Mouse (Mus musculus): ENCODE data around the gene Adcy1.
"Not testable (repeated sequence)": the region's sequence is repeated elsewhere in the genome, so short reads cannot be mapped to it uniquely, and the experiment has no call there.

The Adcy1 gene

GRCm38 (mm10) chr11:7193134-7193533, 129.8 kb downstream of the Adcy1 start:
- DNase-seq: no peak

GRCm38 (mm10) chr11:7194432-7195311, 131.4 kb downstream of the Adcy1 start:
- DNase-seq: no peak

GRCm38 (mm10) chr11:7195312-7195685, 132.0 kb downstream of the Adcy1 start:
- DNase-seq: no peak

- DNase-seq: no peak
These were observed 134.2 kb downstream of the Adcy1 start, which contains the start of gene Igfbp1 for GRCm38 (mm10) chr11:7197491-7197941. Gene Igfbp1, plus strand, starts transcription at chr11:7197782.

- no peak for DNase-seq
These were observed 134.7 kb downstream of the Adcy1 start for GRCm38 (mm10) chr11:7198006-7198405.

- no peak for DNase-seq
These were observed 135.4 kb downstream of the Adcy1 start for GRCm38 (mm10) chr11:7198481-7199256.

- peak; percentile 60 for DNase-seq
These were observed 136.6 kb downstream of the Adcy1 start for GRCm38 (mm10) chr11:7199736-7200392.

GRCm38 (mm10) chr11:7200393-7200783, 137.1 kb downstream of the Adcy1 start:
- DNase-seq: no peak

GRCm38 (mm10) chr11:7202206-7202605, 138.9 kb downstream of the Adcy1 start:
- DNase-seq: no peak

GRCm38 (mm10) chr11:7203846-7204245, 140.6 kb downstream of the Adcy1 start:
- no peak for DNase-seq

GRCm38 (mm10) chr11:7210343-7210742, 147.1 kb downstream of the Adcy1 start:
- peak; percentile 84 for DNase-seq

- no peak for DNase-seq
These were observed 147.9 kb downstream of the Adcy1 start for GRCm38 (mm10) chr11:7211211-7211610.

- DNase-seq: no peak
These were observed 149.0 kb downstream of the Adcy1 start for GRCm38 (mm10) chr11:7212126-7212798.

- DNase-seq: no peak
These were observed 149.8 kb downstream of the Adcy1 start for GRCm38 (mm10) chr11:7213161-7213500.

- peak; percentile 84 for DNase-seq
These were observed 150.4 kb downstream of the Adcy1 start, which contains the start of gene Igfbp3 for GRCm38 (mm10) chr11:7213501-7214341. Gene Igfbp3, minus strand, starts transcription at chr11:7213923.

GRCm38 (mm10) chr11:7214342-7214660, 151.0 kb downstream of the Adcy1 start:
- DNase-seq: no peak

- peak; percentile 75 for DNase-seq
These were observed 151.5 kb downstream of the Adcy1 start for GRCm38 (mm10) chr11:7214761-7215160.

- DNase-seq: peak; percentile 86
These were observed 152.4 kb downstream of the Adcy1 start for GRCm38 (mm10) chr11:7215703-7216102.

GRCm38 (mm10) chr11:7221826-7222225, 158.5 kb downstream of the Adcy1 start:
- not testable (repeated sequence) for DNase-seq

GRCm38 (mm10) chr11:7226200-7226599, 162.9 kb downstream of the Adcy1 start:
- DNase-seq: peak; percentile 16

- DNase-seq: no peak
These were observed 163.7 kb downstream of the Adcy1 start for GRCm38 (mm10) chr11:7226810-7227550.
